Mouse (Mus musculus) embryonic fibroblast, embryonic 13.5 days (primary cell): ENCODE data around the gene Cyb5r2. TPM values are rescaled to one million over a fixed set of nuclear protein-coding genes. Genes with fewer than 3 reads are reported as not detected.

ENCODE experiments used
- H3K27ac ChIP-seq: 2 replicates; pipeline ENCODE4 v1.5.1; 2012; ENCODE audit warnings: low read length, control low read depth, inconsistent platforms; ENCODE audit not compliant: insufficient read depth
- H3K4me1 ChIP-seq: 2 replicates; pipeline ENCODE4 v1.6.1; 2011; ENCODE audit warnings: low read length; ENCODE audit not compliant: control insufficient read depth, insufficient read depth
- H3K4me3 ChIP-seq: 2 replicates; pipeline ENCODE4 v1.5.1; 2011; ENCODE audit warnings: mild to moderate bottlenecking, control low read depth, low read length; ENCODE audit not compliant: insufficient read depth
- CTCF ChIP-seq: IDR thresholded peaks from 2 replicates; pipeline ENCODE4 v1.5.1; 2011; ENCODE audit warnings: mild to moderate bottlenecking, control low read depth, low read length, moderate library complexity, borderline replicate concordance; ENCODE audit not compliant: insufficient read depth
- POLR2A ChIP-seq: IDR thresholded peaks from 2 replicates; pipeline ENCODE4 v1.6.1; 2011; ENCODE audit warnings: low read depth, mild to moderate bottlenecking, control low read depth, low read length, moderate library complexity
- polyA plus RNA-seq: library from polyadenylated mRNA; stranded (reverse); fragments of >200 nt; gene quantifications from 2 replicates; pipeline ENCODE4 v1.2.4, GENCODE M21; 2011; ENCODE audit warnings: low read depth; ENCODE audit not compliant: missing spikeins, insufficient read length

Cyb5r2 gene
- polyA plus RNA-seq, 1 experiment = 3.3 TPM

DNA sequence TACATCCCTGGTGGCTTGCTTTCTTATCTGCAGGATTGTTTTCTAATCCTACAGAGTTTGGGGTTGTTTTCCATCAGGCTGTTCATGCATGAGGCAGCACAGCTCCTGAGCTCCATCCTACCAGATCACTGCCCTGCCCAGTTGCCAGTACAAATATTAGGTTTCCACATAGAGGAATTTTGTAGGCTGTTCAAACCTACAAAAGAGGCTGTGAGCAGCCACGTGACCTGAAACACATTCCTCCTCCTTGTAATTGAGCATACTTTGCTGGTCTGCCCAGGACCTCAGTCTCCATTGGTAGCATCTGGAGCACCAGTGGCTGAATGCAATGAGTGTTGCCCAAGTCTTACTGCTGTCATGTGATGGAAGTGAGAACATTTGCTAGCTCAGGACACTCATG, 57.9 kb downstream of the Cyb5r2 start:
- Histone ChIP-seq H3K4me3 (no peak overlapping the region), H3K27ac (no peak overlapping the region)
- no peak for TF ChIP-seq CTCF
- no peak for TF ChIP-seq POLR2A

More for the DNA sequence above, 57.9 kb downstream of the Cyb5r2 start:
- H3K4me1 ChIP-seq = no peaks in the 10 kb centered on the region

Other genes with a start within 250 kb of the Cyb5r2 start
- gene Olfml1, start 190.6 kb downstream of the Cyb5r2 start, polyA plus RNA-seq = 1.3 and 13.0 TPM in 2 replicates
- gene Ppfibp2, start 162.8 kb downstream of the Cyb5r2 start, polyA plus RNA-seq = 1.1 and 2.0 TPM in 2 replicates
- not detected in 2 replicates for gene 5330417H12Rik, start 132.9 kb downstream of the Cyb5r2 start, polyA plus RNA-seq
- not detected in 2 replicates for gene Ovch2, start 43.2 kb upstream of the Cyb5r2 start, polyA plus RNA-seq
- not detected in 2 replicates for gene Olfr467, start 54.2 kb upstream of the Cyb5r2 start, polyA plus RNA-seq
- not detected in 2 replicates for gene Olfr469, start 67.5 kb upstream of the Cyb5r2 start, polyA plus RNA-seq
- gene Olfr470, start 89.5 kb upstream of the Cyb5r2 start, polyA plus RNA-seq = not detected in 2 replicates
- gene Olfr472, start 139.9 kb upstream of the Cyb5r2 start, polyA plus RNA-seq = 0.08 TPM in 1 of 2 replicates, not detected in the other
- gene Olfr473, start 172.4 kb upstream of the Cyb5r2 start, polyA plus RNA-seq = not detected in 2 replicates
- not detected in 2 replicates for gene Olfr474, start 196.6 kb upstream of the Cyb5r2 start, polyA plus RNA-seq
- gene Olfr476, start 206.8 kb upstream of the Cyb5r2 start, polyA plus RNA-seq = not detected in 2 replicates
- gene Olfr477, start 228.7 kb upstream of the Cyb5r2 start, polyA plus RNA-seq = not detected in 2 replicates